Mouse (Mus musculus) brain, embryonic 14.5 days (tissue): ENCODE results near the gene Dpp6. TPM values are rescaled to one million over a fixed set of nuclear protein-coding genes. Genes with fewer than 3 reads are reported as not detected.

Source experiments
- DNase-seq: peaks from one replicate; pipeline ENCODE4 v3.0.0-alpha.2; 2011; ENCODE audit warnings: low read depth
- CTCF ChIP-seq: fragments of 200-500 bp; IDR thresholded peaks from 2 replicates; pipeline ENCODE4 v1.5.1; 2012; ENCODE audit warnings: inconsistent platforms, mild to moderate bottlenecking, moderate library complexity, borderline replicate concordance; ENCODE audit not compliant: insufficient read depth, insufficient read length; ENCODE audit errors: extremely low read depth
- POLR2A ChIP-seq: fragments of 200-500 bp; IDR thresholded peaks from 2 replicates; pipeline ENCODE4 v1.6.1; 2012; ENCODE audit warnings: mild to moderate bottlenecking, inconsistent platforms, borderline replicate concordance; ENCODE audit not compliant: poor library complexity, insufficient read depth, insufficient read length, severe bottlenecking; ENCODE audit errors: extremely low read depth
- polyA plus RNA-seq: library from polyadenylated mRNA; depleted of rRNA; stranded (reverse); fragments of >200 nt; gene quantifications from 2 replicates; pipeline ENCODE4 v1.2.3, GENCODE M21; 2012

Dpp6 gene
- polyA plus RNA-seq, 1 experiment: 84.1 TPM

GRCm38 (mm10) chr5:27348181-27349095 is 531.4 kb downstream of the Dpp6 start:
- TF ChIP-seq POLR2A (no peak), CTCF (no peak)
- peak; percentile 29 for DNase-seq

- TF ChIP-seq POLR2A (no peak), CTCF (no peak)
- no peak for DNase-seq
Observed at GRCm38 (mm10) chr5:27357630-27358029, 540.6 kb downstream of the Dpp6 start.

- TF ChIP-seq CTCF: no peak
- no peak for TF ChIP-seq POLR2A
- DNase-seq: no peak
Observed at GRCm38 (mm10) chr5:27365946-27366345, 548.9 kb downstream of the Dpp6 start.

GRCm38 (mm10) chr5:27370814-27371213 is 553.8 kb downstream of the Dpp6 start:
- DNase-seq: no peak
- TF ChIP-seq POLR2A: no peak
- no peak for TF ChIP-seq CTCF

- no peak for TF ChIP-seq POLR2A
- no peak for TF ChIP-seq CTCF
- no peak for DNase-seq
Observed at GRCm38 (mm10) chr5:27373931-27374330, 556.9 kb downstream of the Dpp6 start.

- DNase-seq: no peak
- TF ChIP-seq CTCF (no peak), POLR2A (no peak)
Observed at GRCm38 (mm10) chr5:27375841-27376240, 558.8 kb downstream of the Dpp6 start.

- DNase-seq: peak; percentile 7
- TF ChIP-seq POLR2A (no peak), CTCF (no peak)
Observed at GRCm38 (mm10) chr5:27380656-27381385, 563.8 kb downstream of the Dpp6 start.

GRCm38 (mm10) chr5:27398371-27398770 is 581.4 kb downstream of the Dpp6 start:
- TF ChIP-seq POLR2A (no peak), CTCF (no peak)
- no peak for DNase-seq

GRCm38 (mm10) chr5:27399111-27399510 is 582.1 kb downstream of the Dpp6 start:
- TF ChIP-seq POLR2A (no peak), CTCF (no peak)
- peak; percentile 24 for DNase-seq

- DNase-seq: no peak
- TF ChIP-seq POLR2A (no peak), CTCF (no peak)
Observed at GRCm38 (mm10) chr5:27402616-27403015, 585.6 kb downstream of the Dpp6 start.

GRCm38 (mm10) chr5:27408854-27409253 is 591.9 kb downstream of the Dpp6 start:
- DNase-seq: no peak
- no peak for TF ChIP-seq POLR2A
- TF ChIP-seq CTCF: no peak

- DNase-seq: peak; percentile 61
Observed at GRCm38 (mm10) chr5:27413023-27413422, 596.0 kb downstream of the Dpp6 start.

GRCm38 (mm10) chr5:27415518-27415917 is 598.5 kb downstream of the Dpp6 start:
- peak; percentile 12 for DNase-seq
- TF ChIP-seq POLR2A (no peak), CTCF (no peak)

More at GRCm38 (mm10) chr5:27413023-27413422, 596.0 kb downstream of the Dpp6 start:
- no peak for TF ChIP-seq CTCF
- no peak for TF ChIP-seq POLR2A

GRCm38 (mm10) chr5:27416571-27416970 is 599.6 kb downstream of the Dpp6 start:
- DNase-seq: peak; percentile 72
- peak; percentile 64; the same call in 1 of the 2 replicates for TF ChIP-seq CTCF
- no peak for TF ChIP-seq POLR2A

- TF ChIP-seq POLR2A (no peak), CTCF (no peak)
- DNase-seq: no peak
Observed at GRCm38 (mm10) chr5:27417398-27417797, 600.4 kb downstream of the Dpp6 start.
